Mouse (Mus musculus) bone marrow, adult 2 months (tissue): Measurements from ENCODE around the gene Tdp1. TPM values are rescaled to one million over a fixed set of nuclear protein-coding genes. Genes with fewer than 3 reads are reported as not detected.

Source experiments
- H3K27ac ChIP-seq: fragments of 200-500 bp; 2 replicates; pipeline ENCODE4 v1.5.1; 2012; ENCODE audit warnings: low read depth, mild to moderate bottlenecking, control low read depth, inconsistent platforms, low read length; ENCODE audit not compliant: control insufficient read depth, poor library complexity, insufficient read depth
- H3K4me1 ChIP-seq: fragments of 200-500 bp; 2 replicates; pipeline ENCODE4 v1.6.1; 2011; ENCODE audit warnings: low read length; ENCODE audit not compliant: control insufficient read depth, insufficient read depth
- H3K4me3 ChIP-seq: fragments of 200-500 bp; replicated peaks from 2 replicates; pipeline ENCODE3; 2011; ENCODE audit warnings: mild to moderate bottlenecking, low read depth, low read length, control low read depth; ENCODE audit not compliant: control insufficient read depth
- CTCF ChIP-seq: fragments of 200-500 bp; IDR thresholded peaks from 2 replicates; pipeline ENCODE4 v1.5.1; 2011; ENCODE audit warnings: low read length, control low read depth; ENCODE audit not compliant: control insufficient read depth, insufficient read depth
- POLR2A ChIP-seq: fragments of 200-500 bp; IDR thresholded peaks from 2 replicates; pipeline ENCODE4 v1.6.1; 2011; ENCODE audit warnings: low read depth, mild to moderate bottlenecking, control low read depth, low read length, borderline replicate concordance; ENCODE audit not compliant: control insufficient read depth
- WGBS: fragments of 180-500 bp; shearing (Covaris S2); methylation state at CpG from one replicate; pipeline ENCODE4 v1.1.7; 2018; 5-methylcytosine and 5-hydroxymethylcytosine counted together
- polyA plus RNA-seq: library from polyadenylated mRNA; stranded (reverse); fragments of >200 nt; gene quantifications from 2 replicates; pipeline ENCODE4 v1.2.4, GENCODE M21; 2011; ENCODE audit warnings: low replicate concordance; ENCODE audit not compliant: missing spikeins, insufficient read depth, insufficient read length

Tdp1 gene
- 10.4 and 25.1 TPM in 2 replicates for polyA plus RNA-seq

GRCm38 (mm10) chr12:99884269-99885261 lies at the start of gene Tdp1, which contains the start of gene Efcab11:
Gene Tdp1 (plus strand): TSS chr12:99884517.
Gene Efcab11 (minus strand): TSS chr12:99884439.
- under 1% methylated on average over 71 of the region's 73 CpGs for WGBS
- TF ChIP-seq POLR2A (peak; percentile 90; the same call in 1 of the 2 replicates), CTCF (no peak)
- H3K4me3 ChIP-seq: peak within 1 kb of the TSS; percentile 94
- H3K27ac ChIP-seq: peak within 1 kb of the TSS; percentile 80
- H3K4me1 ChIP-seq: peaks cover 2% of the 10 kb centered on the region; the same call in 1 of the 2 replicates

GRCm38 (mm10) chr12:99836404-99837131 lies 47.7 kb upstream of the Tdp1 start:
- Histone ChIP-seq H3K27ac (no peak overlapping the region), H3K4me3 (no peak overlapping the region), H3K4me1 (peaks cover 1% of the 10 kb centered on the region)
- WGBS: 36% methylated on average over 20 of the region's 20 CpGs
- TF ChIP-seq CTCF (no peak), POLR2A (no peak)

- no peak overlapping the region for H3K27ac ChIP-seq
- WGBS: 46% methylated on average over 5 of the region's 5 CpGs
- H3K4me3 ChIP-seq: no peak overlapping the region
- TF ChIP-seq CTCF (no peak), POLR2A (no peak)
- peaks cover 1% of the 10 kb centered on the region for H3K4me1 ChIP-seq
Measured at GRCm38 (mm10) chr12:99837528-99837927, 46.8 kb upstream of the Tdp1 start.

- no peak overlapping the region for H3K27ac ChIP-seq
- TF ChIP-seq POLR2A (no peak), CTCF (no peak)
- H3K4me3 ChIP-seq: no peak overlapping the region
- H3K4me1 ChIP-seq: peaks cover 1% of the 10 kb centered on the region
- WGBS: 80% methylated on average over 11 of the region's 11 CpGs
Measured at GRCm38 (mm10) chr12:99838109-99838508, 46.2 kb upstream of the Tdp1 start.

GRCm38 (mm10) chr12:99838703-99839102 lies 45.6 kb upstream of the Tdp1 start:
- WGBS: 45% methylated on average over 14 of the region's 14 CpGs
- TF ChIP-seq CTCF: no peak
- TF ChIP-seq POLR2A: no peak

GRCm38 (mm10) chr12:99844951-99845350 lies 39.4 kb upstream of the Tdp1 start:
- WGBS: 84% methylated on average over 8 of the region's 8 CpGs
- Histone ChIP-seq H3K4me1 (no peaks in the 10 kb centered on the region; the same call in 1 of the 2 replicates), H3K4me3 (no peak overlapping the region), H3K27ac (no peak overlapping the region)
- TF ChIP-seq POLR2A (no peak), CTCF (no peak)

More at GRCm38 (mm10) chr12:99838703-99839102, 45.6 kb upstream of the Tdp1 start:
- H3K27ac ChIP-seq: no peak overlapping the region
- H3K4me1 ChIP-seq: no peaks in the 10 kb centered on the region
- H3K4me3 ChIP-seq: no peak overlapping the region

GRCm38 (mm10) chr12:99849996-99850395 lies 34.3 kb upstream of the Tdp1 start:
- Histone ChIP-seq H3K4me1 (no peaks in the 10 kb centered on the region; the same call in 1 of the 2 replicates), H3K27ac (no peak overlapping the region), H3K4me3 (no peak overlapping the region)
- TF ChIP-seq CTCF (no peak), POLR2A (no peak)
- 70% methylated on average over 2 of the region's 2 CpGs for WGBS
